Mouse (Mus musculus): Measurements from ENCODE around the gene Dip2c. TPM values are rescaled to one million over a fixed set of nuclear protein-coding genes. Genes with fewer than 3 reads are reported as not detected.

The Dip2c gene
- total and polyA plus RNA-seq, 2 experiments from 2014 or later = 8.8 to 67.4 TPM

GRCm38 (mm10) chr13:9319745-9320144 lies 43.4 kb downstream of the Dip2c start:
- Histone ChIP-seq H3K36me3 (ENCODE audit: insufficient read depth) (no peaks in the 10 kb centered on the region), H3K4me2 (ENCODE audit: low read depth) (no peak overlapping the region), H3K4me1 (ENCODE audit: insufficient read depth) (no peaks in the 10 kb centered on the region), H3K9ac (no peak overlapping the region), H3K9me3 (ENCODE audit: low read length) (no peaks in the 10 kb centered on the region), H3K27me3 (ENCODE audit: insufficient read depth, low read length) (no peaks in the 10 kb centered on the region), H3K27ac (ENCODE audit: low read depth, low read length) (no peak overlapping the region), H3K4me3 (ENCODE audit: low read depth, low read length) (no peak overlapping the region)
- no peak for ATAC-seq
- no peak for DNase-seq
- no peak for TF ChIP-seq CTCF (IDR thresholded peaks at IDR 0.05; ENCODE audit: low read depth)
- 93% methylated on average over 2 of the region's 2 CpGs for WGBS

- 80% methylated on average over 1 of the region's 1 CpGs for WGBS
Observed at GRCm38 (mm10) chr13:9325262-9325661, 48.9 kb downstream of the Dip2c start.

GRCm38 (mm10) chr13:9329307-9329915 lies 53.1 kb downstream of the Dip2c start:
- TF ChIP-seq CTCF (IDR thresholded peaks at IDR 0.05; ENCODE audit: low read depth) = no peak
- Histone ChIP-seq H3K4me1 (ENCODE audit: insufficient read depth) (no peaks in the 10 kb centered on the region), H3K4me3 (ENCODE audit: low read depth, low read length) (no peak overlapping the region), H3K4me2 (ENCODE audit: low read depth) (no peak overlapping the region), H3K36me3 (ENCODE audit: insufficient read depth) (no peaks in the 10 kb centered on the region), H3K27ac (ENCODE audit: low read depth, low read length) (no peak overlapping the region), H3K9me3 (ENCODE audit: low read length) (no peaks in the 10 kb centered on the region), H3K27me3 (ENCODE audit: insufficient read depth, low read length) (no peaks in the 10 kb centered on the region), H3K9ac (no peak overlapping the region)
- ATAC-seq = 0 out of 2 replicates have a peak, but pooled peaks have one; percentile 12
- WGBS = 59% methylated on average over 1 of the region's 1 CpGs
- no peak for DNase-seq

More at GRCm38 (mm10) chr13:9325262-9325661, 48.9 kb downstream of the Dip2c start:
- DNase-seq = no peak
- Histone ChIP-seq H3K4me3 (ENCODE audit: low read depth, low read length) (no peak overlapping the region), H3K36me3 (ENCODE audit: insufficient read depth) (no peaks in the 10 kb centered on the region), H3K27ac (ENCODE audit: low read depth, low read length) (no peak overlapping the region), H3K9ac (no peak overlapping the region), H3K9me3 (ENCODE audit: low read length) (no peaks in the 10 kb centered on the region), H3K4me1 (ENCODE audit: insufficient read depth) (no peaks in the 10 kb centered on the region), H3K27me3 (ENCODE audit: insufficient read depth, low read length) (no peaks in the 10 kb centered on the region), H3K4me2 (ENCODE audit: low read depth) (no peak overlapping the region)
- no peak for ATAC-seq
- no peak for TF ChIP-seq CTCF (IDR thresholded peaks at IDR 0.05; ENCODE audit: low read depth)

GRCm38 (mm10) chr13:9333187-9333586 lies 56.9 kb downstream of the Dip2c start:
- Histone ChIP-seq H3K36me3 (ENCODE audit: insufficient read depth) (no peaks in the 10 kb centered on the region), H3K27ac (ENCODE audit: low read depth, low read length) (no peak overlapping the region), H3K9ac (no peak overlapping the region), H3K4me1 (ENCODE audit: insufficient read depth) (no peaks in the 10 kb centered on the region), H3K27me3 (ENCODE audit: insufficient read depth, low read length) (no peaks in the 10 kb centered on the region), H3K4me2 (ENCODE audit: low read depth) (no peak overlapping the region), H3K9me3 (ENCODE audit: low read length) (no peaks in the 10 kb centered on the region), H3K4me3 (ENCODE audit: low read depth, low read length) (no peak overlapping the region)
- DNase-seq (no peak), ATAC-seq (no peak)
- TF ChIP-seq CTCF (IDR thresholded peaks at IDR 0.05; ENCODE audit: low read depth) = no peak

GRCm38 (mm10) chr13:9340293-9340692 lies 64.0 kb downstream of the Dip2c start:
- DNase-seq (no peak), ATAC-seq (no peak)
- Histone ChIP-seq H3K9ac (no peak overlapping the region), H3K4me1 (ENCODE audit: insufficient read depth) (no peaks in the 10 kb centered on the region), H3K27ac (ENCODE audit: low read depth, low read length) (no peak overlapping the region), H3K36me3 (ENCODE audit: insufficient read depth) (no peaks in the 10 kb centered on the region), H3K27me3 (ENCODE audit: insufficient read depth, low read length) (no peaks in the 10 kb centered on the region), H3K9me3 (ENCODE audit: low read length) (no peaks in the 10 kb centered on the region), H3K4me3 (ENCODE audit: low read depth, low read length) (no peak overlapping the region), H3K4me2 (ENCODE audit: low read depth) (no peak overlapping the region)
- TF ChIP-seq CTCF (IDR thresholded peaks at IDR 0.05; ENCODE audit: low read depth) = no peak
- WGBS = 92% methylated on average over 4 of the region's 4 CpGs

GRCm38 (mm10) chr13:9342696-9343095 lies 66.4 kb downstream of the Dip2c start:
- H3K4me3 ChIP-seq (ENCODE audit: low read depth, low read length) = no peak overlapping the region
- H3K4me2 ChIP-seq (ENCODE audit: low read depth) = no peak overlapping the region
- H3K4me1 ChIP-seq (ENCODE audit: insufficient read depth) = no peaks in the 10 kb centered on the region
- DNase-seq = no peak
- 88% methylated on average over 1 of the region's 1 CpGs for whole genome bisulfite sequencing
- H3K27me3 ChIP-seq (ENCODE audit: insufficient read depth, low read length) = no peaks in the 10 kb centered on the region
- TF ChIP-seq CTCF (IDR thresholded peaks at IDR 0.05; ENCODE audit: low read depth) = no peak
- no peak for ATAC-seq
- H3K9ac ChIP-seq = no peak overlapping the region
- no peak overlapping the region for H3K27ac ChIP-seq (ENCODE audit: low read depth, low read length)
- no peaks in the 10 kb centered on the region for H3K36me3 ChIP-seq (ENCODE audit: insufficient read depth)
- no peaks in the 10 kb centered on the region for H3K9me3 ChIP-seq (ENCODE audit: low read length)

- no peak for DNase-seq
- no peak for TF ChIP-seq CTCF (IDR thresholded peaks at IDR 0.05; ENCODE audit: low read depth)
Observed at GRCm38 (mm10) chr13:9347448-9347847, 71.1 kb downstream of the Dip2c start.

More at GRCm38 (mm10) chr13:9347448-9347847, 71.1 kb downstream of the Dip2c start:
- Histone ChIP-seq H3K4me1 (ENCODE audit: insufficient read depth) (peaks cover 7% of the 10 kb centered on the region; the same call in 1 of the 2 replicates), H3K9me3 (ENCODE audit: low read length) (no peaks in the 10 kb centered on the region), H3K4me2 (ENCODE audit: low read depth) (no peak overlapping the region), H3K27ac (ENCODE audit: low read depth, low read length) (no peak overlapping the region), H3K36me3 (ENCODE audit: insufficient read depth) (no peaks in the 10 kb centered on the region), H3K4me3 (ENCODE audit: low read depth, low read length) (no peak overlapping the region), H3K27me3 (ENCODE audit: insufficient read depth, low read length) (no peaks in the 10 kb centered on the region), H3K9ac (no peak overlapping the region)
- ATAC-seq = no peak
- WGBS = 87% methylated on average over 3 of the region's 3 CpGs

Measured in forebrain, postnatal 0 days (tissue).